Mouse (Mus musculus): ENCODE results near the gene Dek.

Gene Dek

GRCm38 (mm10) chr13:47105711-47106579, at the start of gene Dek:
Gene Dek, minus strand, starts transcription at chr13:47106201.
- DNase-seq (ENCODE audit: extremely low read depth, insufficient read length, low spot score), result peak; percentile 86

GRCm38 (mm10) chr13:47154866-47155265, 48.9 kb upstream of the Dek start:
- DNase-seq (ENCODE audit: extremely low read depth, insufficient read length, low spot score), result no peak

GRCm38 (mm10) chr13:47153206-47153605, 47.2 kb upstream of the Dek start:
- DNase-seq (ENCODE audit: extremely low read depth, insufficient read length, low spot score), result no peak

DNA sequence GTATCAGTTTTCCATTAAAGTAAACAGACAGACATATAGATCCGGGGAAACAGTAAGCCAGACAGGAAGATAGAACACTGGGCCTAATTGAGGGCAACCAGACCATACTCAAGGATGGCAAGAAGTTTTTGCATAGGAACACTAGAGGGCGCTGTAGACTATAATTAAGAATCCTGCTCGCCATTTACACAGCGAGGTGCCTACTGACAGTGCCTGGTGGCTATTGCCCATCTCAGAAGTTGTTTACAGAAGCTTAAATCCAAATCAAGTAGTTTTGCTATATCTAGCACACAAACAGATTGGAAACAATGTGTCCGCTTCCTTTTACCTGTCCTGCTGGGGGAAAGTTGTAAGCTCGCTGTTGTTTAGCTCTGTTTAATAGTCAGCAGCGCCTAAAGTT, 46.4 kb upstream of the Dek start:
- no peak for DNase-seq (ENCODE audit: extremely low read depth, insufficient read length, low spot score)

GRCm38 (mm10) chr13:47151060-47151459, 45.1 kb upstream of the Dek start:
- DNase-seq (ENCODE audit: extremely low read depth, insufficient read length, low spot score), result no peak

GRCm38 (mm10) chr13:47149993-47150392, 44.0 kb upstream of the Dek start:
- no peak for DNase-seq (ENCODE audit: extremely low read depth, insufficient read length, low spot score)

- DNase-seq (ENCODE audit: extremely low read depth, insufficient read length, low spot score), result no peak
Measured at GRCm38 (mm10) chr13:47148573-47148972, 42.6 kb upstream of the Dek start.

DNA sequence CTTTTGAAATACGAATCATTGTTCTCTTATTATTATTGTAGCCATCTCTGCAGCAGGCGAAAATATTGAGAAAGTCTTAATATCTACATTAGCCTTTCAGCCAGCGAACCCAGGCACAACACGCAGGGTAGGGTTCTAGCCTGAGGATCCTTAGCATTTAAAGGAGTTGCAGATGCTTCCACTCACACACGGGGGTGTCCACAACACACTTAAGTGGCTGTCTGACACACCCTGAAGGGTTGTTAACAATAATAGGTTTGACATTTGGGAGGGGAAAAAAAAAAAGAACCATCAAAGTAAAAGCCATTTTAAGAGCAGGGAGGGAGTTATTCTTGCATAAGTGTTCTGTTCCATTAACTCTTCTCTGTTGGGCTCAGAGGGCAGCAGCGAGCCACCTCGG, 40.4 kb upstream of the Dek start:
- no peak for DNase-seq (ENCODE audit: extremely low read depth, insufficient read length, low spot score)

GRCm38 (mm10) chr13:47145939-47146338, 39.9 kb upstream of the Dek start:
- no peak for DNase-seq (ENCODE audit: extremely low read depth, insufficient read length, low spot score)

- DNase-seq (ENCODE audit: extremely low read depth, insufficient read length, low spot score), result no peak
Measured at GRCm38 (mm10) chr13:47142764-47143163, 36.8 kb upstream of the Dek start.

DNA sequence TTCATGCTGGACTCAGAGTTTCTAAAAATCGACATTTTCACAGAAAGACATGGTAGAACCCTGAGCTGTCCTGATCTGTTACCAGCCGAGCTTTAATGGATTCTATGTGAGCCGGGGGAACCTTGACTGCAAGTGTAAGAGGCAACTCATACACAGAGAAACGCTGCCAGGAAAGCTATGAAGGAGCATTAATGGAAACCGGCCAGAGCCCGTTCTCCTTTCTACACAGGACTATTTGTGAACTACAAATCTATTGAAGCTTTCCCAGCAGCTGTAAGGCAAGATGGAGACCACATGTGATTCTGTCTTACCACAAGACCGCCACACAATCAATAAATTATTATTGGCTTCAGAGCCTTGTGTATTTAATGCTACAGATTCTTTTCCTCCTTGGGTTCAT, 29.7 kb upstream of the Dek start:
- no peak for DNase-seq (ENCODE audit: extremely low read depth, insufficient read length, low spot score)

DNA sequence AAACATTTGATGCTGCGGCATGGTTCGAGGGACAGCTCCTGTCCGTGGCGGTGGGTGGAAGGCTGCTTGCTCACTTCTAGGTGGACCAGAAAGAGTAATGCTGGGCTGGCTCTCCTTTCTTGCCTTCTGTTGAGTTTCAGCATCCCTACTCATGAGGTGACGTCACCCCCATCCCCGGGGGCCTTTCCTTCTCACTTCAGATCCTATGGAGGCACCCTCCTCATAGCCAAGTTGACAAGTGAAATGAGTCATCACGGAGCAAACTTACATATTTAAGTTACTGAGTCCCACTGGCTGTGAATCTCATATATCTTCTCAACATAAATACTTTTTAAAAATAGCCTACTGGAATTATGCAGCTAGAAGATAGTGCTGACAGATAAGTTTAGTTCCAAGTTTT, 28.8 kb upstream of the Dek start:
- no peak for DNase-seq (ENCODE audit: extremely low read depth, insufficient read length, low spot score)

DNA sequence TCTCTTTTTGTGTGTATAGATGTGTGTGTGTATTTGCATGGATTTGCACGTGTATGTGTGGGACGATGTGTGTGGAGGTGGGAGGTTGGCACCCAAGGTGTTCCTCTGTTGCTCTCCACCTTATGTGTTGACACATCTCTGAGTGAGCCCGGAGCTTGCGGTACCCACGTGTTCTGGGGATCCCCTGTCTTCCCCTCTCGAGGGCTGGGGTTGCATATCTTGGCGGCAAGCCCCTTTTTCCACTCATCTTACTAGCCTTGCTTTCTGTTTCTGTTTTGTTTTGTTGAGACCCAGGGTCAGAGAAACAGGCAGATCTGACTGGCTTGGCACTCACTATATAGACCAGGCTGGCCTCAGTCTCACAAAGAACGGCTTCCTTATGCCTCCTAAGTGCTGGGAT, 27.1 kb upstream of the Dek start:
- DNase-seq (ENCODE audit: extremely low read depth, insufficient read length, low spot score), result no peak

- no peak for DNase-seq (ENCODE audit: extremely low read depth, insufficient read length, low spot score)
Measured at GRCm38 (mm10) chr13:47129090-47129489, 23.1 kb upstream of the Dek start.

GRCm38 (mm10) chr13:47125595-47125994, 19.6 kb upstream of the Dek start:
- no peak for DNase-seq (ENCODE audit: extremely low read depth, insufficient read length, low spot score)

DNA sequence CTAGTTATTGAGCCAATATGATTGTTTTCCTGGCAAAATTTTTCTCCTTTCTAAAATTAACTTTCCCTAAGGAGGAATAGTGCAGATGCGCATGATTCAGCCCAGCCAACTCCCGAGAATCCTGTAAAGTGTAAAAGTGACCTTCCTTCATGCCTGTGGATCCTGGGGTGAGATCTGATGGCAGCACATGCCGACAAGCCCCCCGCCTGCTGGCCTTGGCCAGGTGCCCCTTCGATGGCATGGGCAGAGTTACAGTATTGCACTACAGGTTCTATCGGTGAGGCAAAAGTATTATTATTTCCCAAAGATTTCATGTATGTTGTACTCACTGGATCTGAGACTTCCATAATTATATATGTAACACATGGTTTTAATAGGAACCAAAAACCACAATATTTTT, 19.0 kb upstream of the Dek start:
- no peak for DNase-seq (ENCODE audit: extremely low read depth, insufficient read length, low spot score)

- DNase-seq (ENCODE audit: extremely low read depth, insufficient read length, low spot score), result no peak
Measured at GRCm38 (mm10) chr13:47124449-47124848, 18.4 kb upstream of the Dek start.

GRCm38 (mm10) chr13:47122537-47123430, 16.8 kb upstream of the Dek start, which contains the start of gene Rnf144b:
Gene Rnf144b, plus strand, starts transcription at chr13:47122656.
- DNase-seq (ENCODE audit: extremely low read depth, insufficient read length, low spot score), result no peak

DNA sequence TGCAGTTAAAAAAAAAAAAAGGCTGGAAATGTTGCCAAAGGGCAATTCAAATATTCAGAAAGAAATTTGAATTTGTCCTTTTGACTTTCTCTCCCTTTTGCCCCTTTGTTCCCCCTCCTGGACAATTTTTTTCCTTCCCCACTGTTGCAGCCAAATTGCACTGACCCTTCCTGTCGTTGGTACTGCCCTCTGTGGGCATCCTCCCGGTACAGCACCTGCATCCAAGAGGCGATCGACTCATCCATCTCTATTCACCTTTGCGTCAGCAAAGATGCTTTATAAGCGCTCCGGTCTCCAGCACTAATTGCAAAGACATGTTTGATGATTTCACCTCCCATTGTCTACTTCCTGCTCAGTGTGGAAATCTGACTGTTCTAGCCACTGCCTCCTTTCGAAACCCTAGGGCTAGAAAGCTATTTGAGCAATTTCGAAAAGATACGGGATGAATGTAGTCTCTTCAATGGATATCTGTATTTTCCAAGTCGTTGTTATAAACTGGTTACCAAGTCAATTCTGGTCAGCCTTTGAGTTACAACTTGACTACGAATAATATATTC, 15.4 kb upstream of the Dek start:
- no peak for DNase-seq (ENCODE audit: extremely low read depth, insufficient read length, low spot score)

- DNase-seq (ENCODE audit: extremely low read depth, insufficient read length, low spot score), result no peak
Measured at GRCm38 (mm10) chr13:47116000-47116399, 10.0 kb upstream of the Dek start.

DNA sequence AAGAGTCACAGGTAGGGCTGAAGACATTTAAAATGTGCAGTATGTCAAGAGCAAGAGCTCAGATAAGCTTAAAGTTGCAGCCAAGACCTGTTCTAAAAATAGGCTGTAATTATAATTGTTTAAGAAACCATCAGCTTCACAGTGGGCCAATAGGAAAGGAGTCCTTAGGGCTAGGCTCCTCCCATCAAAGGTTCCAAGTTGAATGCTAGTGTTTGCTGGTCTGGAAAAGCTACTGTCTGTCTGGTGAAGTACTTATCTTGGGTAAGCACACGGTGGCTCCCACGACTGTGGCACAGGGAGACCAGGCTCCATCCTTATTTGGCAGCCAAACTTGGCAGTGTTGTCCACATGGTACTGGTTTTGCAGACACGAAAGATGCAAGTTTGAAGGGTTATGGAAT, 6.9 kb upstream of the Dek start:
- DNase-seq (ENCODE audit: extremely low read depth, insufficient read length, low spot score), result no peak
